Mouse (Mus musculus) induced T-regulatory cell, adult 2 months (primary cell): Measurements from ENCODE around the gene Carhsp1.

Experiments
- DNase-seq: peaks from one replicate; pipeline ENCODE4 v3.0.0-alpha.2; 2012; ENCODE audit warnings: low read depth

Carhsp1 gene

DNA sequence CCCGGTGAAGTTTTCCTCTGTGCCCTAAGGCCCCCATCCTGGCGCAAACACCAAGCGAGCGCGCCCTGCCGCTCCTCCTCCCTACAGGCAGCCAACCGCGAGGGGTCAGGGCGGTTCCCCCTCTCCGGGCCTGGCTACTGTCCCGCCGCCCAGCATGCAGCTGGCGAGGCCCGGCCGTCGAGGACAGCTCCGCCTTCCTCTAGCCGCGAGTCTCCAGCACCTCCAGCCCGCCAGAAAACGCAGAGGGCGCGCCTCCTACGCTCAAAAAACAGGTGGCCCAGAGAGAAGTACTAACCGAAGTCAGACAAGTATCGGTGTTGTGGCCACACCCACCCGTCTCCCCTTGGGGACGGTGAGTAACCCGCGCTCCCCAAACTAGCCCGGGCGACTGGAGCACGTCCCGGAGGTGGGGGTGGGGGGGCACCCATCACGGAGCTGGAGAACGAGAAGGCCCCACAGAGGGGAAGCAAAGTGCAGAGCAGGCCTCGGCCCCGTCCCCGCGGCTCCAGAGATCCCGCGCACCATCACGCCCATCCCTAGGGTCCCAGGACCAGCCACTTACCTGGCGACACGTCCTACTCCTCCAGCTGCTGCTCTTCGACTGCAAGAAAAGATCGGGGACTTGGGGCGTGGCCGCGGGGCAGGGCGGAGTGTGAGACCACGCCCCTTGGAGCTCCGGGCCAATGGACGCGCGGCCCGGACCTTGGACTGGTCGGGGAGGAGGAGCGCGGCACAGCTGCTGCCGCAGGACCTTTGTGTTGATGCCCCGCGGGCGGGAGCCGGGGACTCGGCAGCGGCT, at the start of gene Carhsp1:
Gene Carhsp1, minus strand, starts transcription at position 605 of the 799 bp plus-strand sequence.
- peak; percentile 95 for DNase-seq

DNA sequence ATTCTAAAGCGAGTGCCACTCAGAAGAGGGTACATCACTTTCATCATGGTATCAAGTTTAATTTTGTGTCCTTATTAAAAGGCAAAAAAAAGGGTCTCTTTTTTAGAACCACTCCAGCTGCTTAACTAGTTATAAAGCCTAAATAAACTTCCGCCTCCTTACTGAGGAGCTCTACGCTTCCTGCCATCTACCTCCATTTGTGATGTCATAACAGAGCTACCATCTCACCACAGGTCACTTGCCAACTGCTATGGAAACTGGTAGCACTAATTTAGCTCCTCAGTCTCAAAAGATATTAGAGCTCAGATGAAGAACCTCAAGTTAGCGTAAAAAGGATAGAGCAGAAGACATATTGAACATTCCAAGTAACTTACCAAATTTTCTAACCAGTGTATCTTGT, 48.5 kb upstream of the Carhsp1 start:
- no peak for DNase-seq

DNA sequence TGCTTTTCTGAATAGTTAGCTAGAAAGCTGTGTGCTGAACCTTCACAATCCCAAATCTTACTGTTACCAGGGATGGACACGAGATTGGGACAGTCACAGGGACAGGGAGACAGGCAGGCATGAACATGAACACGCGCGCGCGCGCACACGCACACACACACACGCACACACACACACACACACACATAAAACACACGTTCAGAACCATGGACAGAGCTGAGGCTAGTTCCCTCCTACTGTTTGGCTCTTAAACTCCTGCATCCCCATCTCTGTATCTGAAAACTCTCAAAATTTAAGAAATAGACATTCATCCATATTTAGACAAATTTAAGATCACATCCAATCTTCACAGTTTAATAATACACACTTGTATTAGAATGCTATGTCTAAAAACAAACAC, 45.8 kb upstream of the Carhsp1 start:
- DNase-seq = peak; percentile 49

DNA sequence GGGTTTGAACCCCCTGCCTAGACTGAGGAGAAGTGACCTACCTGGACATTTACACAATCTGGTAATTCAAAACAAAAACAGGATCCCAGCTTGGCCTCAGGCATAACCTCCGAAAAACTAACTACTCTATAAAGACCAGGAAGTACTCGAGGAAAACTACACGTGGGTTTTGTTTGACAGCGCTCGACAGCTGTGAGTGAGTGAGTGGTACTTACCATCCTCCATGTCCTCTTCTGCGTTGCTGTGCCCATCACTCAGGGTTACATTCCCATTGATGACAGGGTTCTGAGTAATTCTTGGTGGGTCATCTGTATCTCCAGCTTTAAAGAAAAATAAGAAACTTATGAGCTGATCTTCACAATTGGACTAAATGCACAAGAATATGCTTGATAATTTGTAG, 44.3 kb upstream of the Carhsp1 start:
- DNase-seq = no peak

DNA sequence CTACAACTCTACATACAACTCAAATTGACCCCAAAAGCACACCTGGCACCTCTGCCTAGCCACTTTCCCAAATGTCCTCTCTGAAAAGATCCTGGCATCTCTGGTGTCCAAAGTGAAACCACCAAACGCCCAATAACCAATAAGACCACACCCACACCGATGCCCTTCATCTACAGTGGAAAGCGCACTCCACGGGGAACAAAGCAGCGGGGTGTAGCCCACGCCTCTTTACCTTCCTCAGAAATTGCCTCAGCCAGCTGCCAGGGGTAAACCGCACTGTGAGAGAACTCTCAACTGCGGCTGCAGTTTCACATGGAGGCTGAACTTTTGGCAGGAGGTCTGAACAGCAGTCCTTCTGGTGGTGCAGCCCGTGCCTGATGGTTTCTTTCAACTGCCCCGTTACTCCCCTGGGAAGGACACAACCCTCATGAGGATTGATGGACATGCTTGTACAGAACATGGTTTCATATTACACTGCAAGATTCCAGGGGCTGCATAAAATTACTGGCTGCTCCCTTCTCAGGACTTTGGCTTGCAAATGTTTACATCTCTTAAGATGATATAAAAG, 43.6 kb upstream of the Carhsp1 start:
- DNase-seq = no peak

DNA sequence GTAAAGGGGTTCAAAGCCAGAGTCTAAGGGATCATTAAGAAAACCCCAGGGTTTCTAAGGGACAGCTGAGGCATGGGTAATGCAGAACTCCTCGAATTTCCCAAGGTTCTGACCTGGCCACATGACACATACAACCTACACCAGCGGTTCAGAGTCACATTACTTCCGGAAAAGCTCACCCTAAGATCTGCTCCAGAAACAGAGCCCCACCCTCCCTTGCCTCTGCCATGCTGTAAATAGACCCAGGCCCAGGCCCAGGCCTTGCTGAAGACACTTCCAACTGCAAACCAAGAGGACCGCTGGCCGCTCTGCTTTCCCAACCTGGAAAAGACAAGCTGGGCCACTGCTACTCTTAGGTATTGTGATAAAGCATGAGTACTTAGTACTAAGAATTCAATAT, 42.9 kb upstream of the Carhsp1 start:
- DNase-seq = no peak

DNA sequence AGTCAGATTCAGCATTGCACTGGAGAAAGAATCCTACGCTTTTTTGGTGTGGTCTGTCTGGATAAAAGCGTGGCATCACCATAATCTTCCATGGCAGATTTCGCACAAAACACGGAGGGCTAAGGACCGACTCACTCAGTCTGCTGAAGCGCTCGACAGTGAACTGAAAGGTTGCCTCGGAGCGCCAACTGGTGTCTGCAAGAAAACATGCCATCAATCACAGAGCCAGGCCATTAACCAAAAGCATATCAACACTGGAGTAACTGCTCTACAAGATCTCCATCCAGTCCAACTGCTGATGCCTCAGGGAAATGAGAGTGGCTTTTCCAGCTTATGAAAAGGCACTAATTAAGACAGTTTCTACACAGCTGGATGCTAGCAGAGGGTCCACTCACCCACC, 40.0 kb upstream of the Carhsp1 start:
- DNase-seq = no peak

DNA sequence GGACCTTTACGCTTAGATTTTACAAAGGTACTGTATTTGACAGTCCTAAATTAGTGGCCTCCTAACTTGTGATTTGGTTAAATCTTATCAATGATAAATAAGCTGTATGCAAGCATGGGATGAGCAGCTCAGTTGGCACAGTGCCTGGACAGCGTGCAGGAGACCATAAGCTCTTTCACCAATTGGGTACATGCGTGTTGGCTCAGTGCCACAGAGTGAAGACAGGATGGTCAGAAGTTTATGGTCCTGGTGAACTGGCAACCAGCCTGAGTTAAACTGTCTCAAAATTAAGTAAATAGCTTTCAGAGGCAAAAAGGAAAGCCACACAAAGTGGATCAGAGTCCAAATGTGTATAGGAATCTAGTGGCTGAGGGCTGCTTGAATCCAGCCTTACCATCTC, 28.6 kb upstream of the Carhsp1 start:
- DNase-seq = no peak

DNA sequence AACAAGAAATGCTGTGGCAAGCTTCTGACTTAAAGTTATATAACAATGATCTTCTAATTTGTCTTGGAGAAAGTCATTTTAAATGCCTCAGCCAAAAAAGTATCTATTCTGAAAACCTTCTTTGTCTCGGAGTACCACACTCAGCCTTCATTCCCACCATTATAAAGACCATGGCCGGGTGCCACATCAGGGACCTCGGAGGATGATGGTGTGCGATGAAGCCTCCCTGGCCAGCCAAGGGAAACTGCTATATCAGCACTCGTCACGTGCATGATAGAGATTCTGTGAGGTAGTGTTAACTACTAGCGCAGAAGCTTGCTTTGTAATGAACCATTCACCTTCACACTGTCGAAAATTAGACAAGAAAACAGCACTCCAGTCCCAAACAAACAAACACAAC, 27.6 kb upstream of the Carhsp1 start:
- no peak for DNase-seq

DNA sequence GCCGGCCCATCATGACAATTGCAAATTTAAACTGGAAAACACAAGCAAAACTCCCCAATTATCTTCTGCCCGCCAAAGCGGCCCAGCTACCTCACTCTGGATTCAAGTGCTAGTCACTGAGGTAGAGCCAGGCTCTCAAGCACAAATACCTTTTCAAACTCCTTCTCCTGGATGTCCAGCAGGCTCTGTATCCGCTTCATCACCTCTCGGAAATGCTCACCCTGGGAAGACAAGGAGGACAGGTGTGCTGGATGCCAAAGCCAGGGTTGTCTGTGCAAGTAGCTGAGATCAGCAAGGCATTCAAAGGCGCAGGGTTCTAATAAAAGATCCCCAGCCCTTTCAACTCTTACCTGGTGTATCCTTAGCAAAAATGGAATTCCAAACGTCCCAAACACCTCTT, 19.3 kb upstream of the Carhsp1 start:
- DNase-seq = no peak

DNA sequence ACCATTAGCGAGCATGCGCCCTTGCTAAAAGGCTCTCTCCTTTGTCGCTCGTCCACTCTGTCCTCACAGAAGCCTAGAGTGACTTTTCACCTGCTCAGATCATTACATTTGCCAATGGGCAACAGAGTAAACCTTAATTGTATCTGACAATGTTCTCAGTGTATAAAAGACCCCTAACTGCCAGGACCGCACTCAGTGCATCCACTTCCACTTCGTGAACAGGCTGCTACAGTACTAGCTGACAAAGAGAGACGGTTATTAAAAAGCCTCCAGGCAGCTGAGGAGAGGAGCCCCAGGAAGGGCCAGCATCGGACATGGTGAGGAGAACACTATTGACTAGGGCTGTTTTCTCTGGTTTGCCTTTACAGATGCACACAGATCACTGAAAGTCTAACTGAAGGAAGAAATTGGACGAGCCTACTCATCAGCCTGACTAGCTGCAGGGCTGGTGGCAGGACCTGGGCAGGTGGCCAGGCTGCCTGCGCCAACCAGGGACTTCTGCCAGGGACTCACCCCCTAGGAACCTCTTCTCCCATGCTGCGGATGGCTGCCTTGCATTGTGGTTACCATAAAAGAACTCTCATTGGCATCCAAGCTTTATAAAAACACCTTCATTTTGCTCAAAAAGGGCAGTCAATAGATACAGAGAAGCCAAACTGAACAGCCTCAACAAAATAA, 18.2 kb upstream of the Carhsp1 start:
- DNase-seq = no peak

DNA sequence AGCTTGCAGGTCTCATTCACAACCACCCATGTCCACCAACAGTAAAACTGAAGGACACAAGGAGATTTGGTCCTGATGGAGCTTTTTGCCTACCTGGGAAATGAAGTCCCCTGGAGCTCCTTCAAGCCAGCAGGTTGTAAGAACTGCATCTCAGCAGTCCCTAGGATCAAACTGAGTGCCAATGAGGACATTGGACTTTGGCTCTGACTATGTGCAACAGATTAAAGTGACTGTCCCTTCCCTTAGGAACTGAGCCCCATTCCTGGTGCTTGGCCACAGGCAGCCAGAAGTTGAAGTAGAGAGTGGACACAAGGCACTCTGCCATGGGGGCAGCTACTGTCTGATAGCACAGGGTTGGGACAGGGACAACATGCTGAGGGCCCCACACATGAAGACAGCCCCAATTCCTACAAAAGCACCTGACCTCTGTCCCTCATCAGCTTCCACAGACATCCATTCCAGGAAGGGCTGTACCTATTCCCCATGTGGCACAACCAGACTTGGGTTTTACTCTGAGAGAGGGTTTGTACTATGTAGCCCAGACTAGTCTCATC, 15.7 kb upstream of the Carhsp1 start:
- DNase-seq = no peak

DNA sequence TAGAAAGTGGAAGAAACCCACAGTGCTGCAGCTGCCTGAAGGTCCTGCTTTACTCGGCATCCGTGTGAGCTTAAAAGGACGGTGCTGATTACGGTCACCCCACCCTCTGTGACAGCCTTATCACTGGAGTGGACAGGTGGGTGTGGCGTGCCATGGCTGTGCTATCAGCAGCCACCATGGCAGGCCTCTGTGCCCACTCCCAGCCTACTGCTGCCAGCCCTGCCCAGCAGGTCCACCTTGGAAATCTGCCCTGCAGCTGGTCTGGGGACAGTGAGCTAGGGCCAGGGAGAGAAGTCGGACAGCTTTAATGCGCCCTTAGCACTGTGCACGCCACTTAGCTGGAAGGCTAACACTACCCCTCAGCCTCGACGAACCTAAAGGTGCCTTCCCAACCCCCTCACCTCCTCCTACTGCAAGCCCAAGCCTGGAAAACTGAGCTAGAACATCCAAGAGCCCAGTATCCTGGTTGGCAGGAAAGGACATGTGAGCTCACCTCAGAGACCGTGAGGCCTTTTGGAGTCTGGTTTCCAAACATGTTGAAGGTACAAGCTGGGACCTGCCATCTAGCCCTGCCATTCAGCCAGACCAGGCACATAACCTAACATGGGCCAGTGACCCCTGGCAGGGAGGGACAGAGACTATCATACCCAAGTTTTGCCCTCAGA, 15.0 kb upstream of the Carhsp1 start:
- no peak for DNase-seq

DNA sequence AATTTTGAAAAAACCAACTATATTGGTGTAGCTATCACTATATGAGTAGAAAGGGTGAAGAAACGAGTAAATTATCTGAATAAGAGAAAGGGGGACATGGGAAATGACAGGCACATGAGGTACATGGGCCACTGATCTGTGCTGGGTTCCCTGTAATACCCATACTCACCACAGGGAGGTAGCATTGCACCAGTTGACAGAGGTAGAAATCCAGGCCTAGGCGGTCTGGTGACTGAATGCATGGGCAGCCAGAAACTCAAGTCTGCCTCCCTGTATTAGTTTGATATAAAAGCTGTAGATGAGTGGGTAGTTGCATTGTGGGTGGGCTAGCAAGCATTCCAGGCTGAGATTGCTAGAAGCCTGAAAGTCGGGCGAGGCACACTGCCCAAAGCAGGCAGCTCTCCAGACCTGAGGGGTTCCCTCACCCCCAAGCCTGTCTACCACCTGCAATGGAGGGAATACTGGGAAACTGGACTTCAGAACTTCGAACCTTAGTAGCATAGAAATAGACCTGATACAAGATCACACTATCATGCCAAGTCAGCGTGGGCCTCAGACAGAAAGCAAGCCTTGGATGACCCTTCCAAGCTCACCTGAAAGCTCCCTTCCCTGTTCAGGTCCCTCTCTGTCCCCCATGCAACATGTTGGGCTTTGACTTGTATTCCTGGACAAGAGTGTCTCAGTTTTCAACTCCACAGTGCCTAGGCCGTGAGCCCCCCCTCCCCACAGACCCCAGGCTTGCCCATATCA, 14.3 kb upstream of the Carhsp1 start:
- DNase-seq = peak; percentile 85

DNA sequence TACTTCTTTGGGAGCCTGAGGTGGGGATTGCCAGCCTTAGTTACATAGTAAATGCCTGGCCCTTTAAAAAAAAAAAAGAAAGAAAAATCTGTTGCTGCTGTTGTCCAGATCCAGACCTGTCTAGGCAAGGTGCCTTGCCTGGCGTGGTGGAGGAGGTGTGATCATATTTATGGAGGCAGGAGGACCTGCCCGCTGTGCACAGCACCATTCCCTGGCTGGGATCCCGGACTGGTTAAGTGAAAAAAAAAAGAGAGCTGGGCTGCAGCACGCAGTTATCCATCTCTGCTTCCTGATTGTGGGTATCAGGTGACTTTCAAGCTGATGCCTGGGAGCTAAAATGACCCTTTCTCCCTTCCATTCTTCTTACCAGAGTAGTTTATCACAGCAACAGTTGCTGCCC, 13.1 kb upstream of the Carhsp1 start:
- DNase-seq = no peak

DNA sequence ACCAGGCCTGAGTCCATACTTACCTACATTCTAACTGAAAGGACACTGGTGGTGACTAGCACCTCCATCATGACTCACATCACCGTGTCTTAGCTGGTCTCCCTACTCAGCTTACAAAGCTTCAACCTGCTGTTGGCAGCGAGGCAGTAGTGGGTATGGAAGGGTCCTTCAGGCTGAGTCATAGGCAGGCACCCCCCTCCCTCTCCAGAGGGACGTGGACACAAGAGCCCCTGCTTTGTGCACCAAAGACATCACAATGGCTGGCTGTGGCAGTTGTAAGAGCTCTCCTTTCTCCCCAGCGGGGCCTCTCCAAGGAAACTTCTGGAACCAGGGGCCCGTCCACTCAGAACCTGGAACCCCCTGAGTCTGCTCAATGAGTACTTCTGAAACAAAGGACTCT, 8.5 kb upstream of the Carhsp1 start, which contains the start of gene Gm5767:
Gene Gm5767, plus strand, starts transcription at position 301 of the 400 bp plus-strand sequence.
- no peak for DNase-seq

DNA sequence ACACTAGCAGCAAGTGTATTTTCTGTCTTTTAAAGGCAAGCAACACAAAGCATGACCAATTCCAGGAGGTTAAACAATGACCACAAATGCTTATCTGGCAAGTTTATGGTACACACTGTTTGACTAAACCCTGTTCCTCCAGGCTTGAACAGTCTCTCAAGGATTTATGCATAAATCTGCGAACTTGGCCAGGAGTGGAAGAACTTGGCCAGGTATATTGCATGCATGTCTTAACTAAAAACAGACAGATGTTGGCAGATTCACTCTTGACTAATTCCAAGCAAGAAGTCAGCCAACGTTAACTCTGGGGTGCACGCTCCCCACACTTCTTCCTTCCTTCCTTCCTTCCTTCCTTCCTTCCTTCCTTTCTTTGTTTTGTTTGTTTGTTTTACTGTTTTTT, 7.8 kb upstream of the Carhsp1 start:
- DNase-seq = no peak

DNA sequence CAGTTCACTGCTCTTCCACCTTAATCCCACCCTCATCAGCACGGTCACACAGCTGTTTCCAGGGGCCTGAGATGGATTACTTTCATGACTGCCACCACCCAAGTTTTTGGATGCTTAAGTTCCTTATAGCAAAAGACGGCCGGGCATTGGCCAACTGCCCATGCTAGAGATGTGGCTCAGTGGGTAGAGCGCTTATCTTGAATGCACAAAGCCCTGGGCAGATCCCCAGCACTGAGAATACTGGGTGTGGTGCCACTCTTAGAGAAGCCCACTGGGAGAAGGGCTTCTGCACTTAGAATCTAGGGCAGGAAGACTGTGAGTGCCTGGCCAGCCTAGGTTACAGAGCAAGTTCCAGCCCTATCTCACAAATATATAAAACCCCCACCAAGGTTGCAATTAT, 6.7 kb upstream of the Carhsp1 start:
- DNase-seq = no peak

DNA sequence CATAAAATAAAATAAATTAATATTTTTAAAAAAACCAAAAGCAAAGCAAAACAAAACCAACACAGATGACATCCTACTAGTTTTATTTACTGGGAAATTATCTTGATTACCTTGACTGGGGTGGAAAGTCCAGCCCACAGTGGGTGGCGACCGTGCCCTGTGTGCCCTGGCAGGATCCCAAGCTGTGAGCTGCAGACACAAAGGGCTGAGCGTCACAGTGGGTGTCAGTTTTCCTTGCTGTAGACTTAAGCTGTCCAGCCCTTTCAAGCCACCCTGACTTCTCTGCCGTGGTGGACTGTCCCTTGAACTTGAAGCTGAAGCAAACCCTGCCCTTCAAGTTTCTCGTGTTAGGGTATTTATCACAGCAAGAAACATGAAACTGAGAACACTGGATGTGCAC, 6.1 kb upstream of the Carhsp1 start:
- DNase-seq = no peak

DNA sequence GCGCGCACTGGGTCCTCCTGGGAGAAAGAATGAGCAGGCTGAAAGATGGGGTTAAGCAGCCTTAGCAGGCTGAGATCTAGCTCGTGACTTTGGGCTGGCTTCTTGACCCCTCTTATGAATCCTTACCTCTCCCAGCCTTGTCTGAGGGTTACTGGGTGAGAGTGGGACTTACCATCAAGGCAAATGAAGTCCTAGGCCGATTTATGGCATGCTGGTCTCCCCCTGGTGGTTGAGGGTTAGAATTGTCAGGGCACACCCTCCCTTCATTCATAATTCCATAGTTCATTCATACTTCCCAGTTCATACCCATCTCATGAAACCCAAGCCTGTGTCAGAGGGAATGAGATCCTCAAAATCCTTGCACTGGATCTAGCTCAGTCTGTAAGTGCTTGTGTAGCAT, 4.8 kb upstream of the Carhsp1 start:
- DNase-seq = peak; percentile 81

DNA sequence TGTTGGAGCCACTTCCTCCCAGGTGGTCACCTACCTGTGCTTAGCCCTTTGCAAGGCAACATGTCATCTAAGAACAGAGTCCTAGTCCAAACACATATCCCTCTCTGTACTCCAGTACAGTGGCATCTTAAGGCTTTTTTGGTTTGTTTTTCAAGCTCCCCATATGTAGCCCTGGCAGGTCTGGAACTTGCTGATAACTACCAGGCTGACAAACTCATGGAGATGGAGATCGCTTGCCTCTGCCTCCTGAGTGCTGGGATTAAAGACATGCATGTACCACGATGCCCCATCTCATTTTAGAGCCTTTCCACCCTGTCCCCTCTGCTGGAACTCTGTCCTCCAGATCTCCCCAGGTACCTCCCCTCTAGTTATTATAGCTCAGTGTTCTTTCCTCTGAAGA, 4.3 kb upstream of the Carhsp1 start:
- no peak for DNase-seq

DNA sequence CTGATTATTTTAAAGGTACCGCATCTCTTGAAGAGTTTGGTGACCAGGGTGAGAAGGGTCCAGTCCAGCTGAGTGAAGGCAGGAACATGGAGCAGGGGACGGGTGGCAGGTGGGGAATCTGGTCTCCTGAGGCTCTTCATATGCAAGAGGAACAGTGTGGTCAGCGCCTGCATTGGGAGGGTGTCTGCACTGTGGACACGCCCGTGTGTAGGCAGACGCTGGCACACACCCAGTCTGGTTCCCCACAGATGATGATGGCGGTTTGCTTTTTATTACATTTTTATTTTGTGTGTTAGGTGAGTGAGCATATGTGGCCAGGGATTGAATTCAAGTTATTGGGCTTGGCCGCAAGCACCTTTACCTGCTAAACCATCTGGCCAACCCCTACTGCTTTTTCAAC, 3.6 kb upstream of the Carhsp1 start:
- no peak for DNase-seq
